Mouse (Mus musculus): ENCODE results near the gene Crocc2.

Gene Crocc2

GRCm38 (mm10) chr1:93168295-93168775 is at the start of gene Crocc2:
TSS of gene Crocc2 (plus strand) at chr1:93168725.
- Histone ChIP-seq H3K27me3 (ENCODE audit: control insufficient read depth, insufficient read depth, low read length, poor library complexity, severe bottlenecking) (no peaks in the 10 kb centered on the region), H3K36me3 (ENCODE audit: control insufficient read depth, insufficient read depth, low read length, poor library complexity, severe bottlenecking) (no peaks in the 10 kb centered on the region)
- no peak for DNase-seq (ENCODE audit: low read depth, low spot score)

- no peaks in the 10 kb centered on the region for H3K27me3 ChIP-seq (ENCODE audit: control insufficient read depth, insufficient read depth, low read length, poor library complexity, severe bottlenecking)
- no peak for DNase-seq (ENCODE audit: low read depth, low spot score)
- H3K36me3 ChIP-seq (ENCODE audit: control insufficient read depth, insufficient read depth, low read length, poor library complexity, severe bottlenecking): no peaks in the 10 kb centered on the region
Observed at GRCm38 (mm10) chr1:93118816-93119215, 49.7 kb upstream of the Crocc2 start.

- H3K27me3 ChIP-seq (ENCODE audit: control insufficient read depth, insufficient read depth, low read length, poor library complexity, severe bottlenecking): no peaks in the 10 kb centered on the region
- DNase-seq (ENCODE audit: low read depth, low spot score): no peak
- H3K36me3 ChIP-seq (ENCODE audit: control insufficient read depth, insufficient read depth, low read length, poor library complexity, severe bottlenecking): no peaks in the 10 kb centered on the region
Observed at GRCm38 (mm10) chr1:93123179-93123854, 45.2 kb upstream of the Crocc2 start.

DNA sequence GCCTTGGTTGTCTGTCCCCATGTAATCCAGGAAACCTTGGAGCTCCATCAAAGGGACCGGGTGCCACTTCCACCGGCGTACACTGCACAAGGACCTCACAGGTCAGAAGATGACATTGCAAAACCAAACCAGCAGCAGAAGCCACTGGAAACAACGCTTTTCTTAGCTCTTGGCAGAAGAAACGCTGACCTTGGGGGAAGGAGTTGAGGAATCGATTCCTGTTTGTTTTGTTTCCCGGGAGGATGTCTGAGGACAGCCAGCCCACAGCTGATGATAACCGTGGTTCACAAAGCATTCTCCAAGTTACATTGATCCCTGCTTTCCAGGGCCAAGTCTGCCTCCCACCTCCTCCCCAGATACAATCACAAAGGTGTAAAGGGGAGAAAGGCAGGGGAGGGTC is 44.5 kb upstream of the Crocc2 start:
- Histone ChIP-seq H3K36me3 (ENCODE audit: control insufficient read depth, insufficient read depth, low read length, poor library complexity, severe bottlenecking) (no peaks in the 10 kb centered on the region), H3K27me3 (ENCODE audit: control insufficient read depth, insufficient read depth, low read length, poor library complexity, severe bottlenecking) (no peaks in the 10 kb centered on the region)
- no peak for DNase-seq (ENCODE audit: low read depth, low spot score)

DNA sequence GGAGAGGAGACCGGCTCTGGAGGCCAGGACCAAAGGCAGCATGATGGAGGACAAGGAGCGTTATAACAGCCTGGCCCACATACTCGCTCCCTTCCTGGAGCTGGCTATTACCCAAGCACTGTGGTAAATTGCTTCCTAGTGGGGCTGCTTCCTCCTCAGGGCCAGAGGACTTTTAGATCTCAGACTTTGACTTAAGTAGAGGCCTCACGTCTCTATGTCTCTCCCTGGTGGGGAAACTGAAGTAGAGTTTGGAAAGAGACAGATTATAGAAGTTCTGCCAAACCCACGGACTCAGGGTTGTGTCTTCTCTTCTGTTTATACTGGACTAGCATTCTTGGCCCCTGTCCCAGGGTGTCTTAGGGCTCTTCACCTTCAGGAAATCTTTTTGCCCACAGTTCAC is 43.3 kb upstream of the Crocc2 start:
- Histone ChIP-seq H3K36me3 (ENCODE audit: control insufficient read depth, insufficient read depth, low read length, poor library complexity, severe bottlenecking) (no peaks in the 10 kb centered on the region), H3K27me3 (ENCODE audit: control insufficient read depth, insufficient read depth, low read length, poor library complexity, severe bottlenecking) (no peaks in the 10 kb centered on the region)
- no peak for DNase-seq (ENCODE audit: low read depth, low spot score)

DNA sequence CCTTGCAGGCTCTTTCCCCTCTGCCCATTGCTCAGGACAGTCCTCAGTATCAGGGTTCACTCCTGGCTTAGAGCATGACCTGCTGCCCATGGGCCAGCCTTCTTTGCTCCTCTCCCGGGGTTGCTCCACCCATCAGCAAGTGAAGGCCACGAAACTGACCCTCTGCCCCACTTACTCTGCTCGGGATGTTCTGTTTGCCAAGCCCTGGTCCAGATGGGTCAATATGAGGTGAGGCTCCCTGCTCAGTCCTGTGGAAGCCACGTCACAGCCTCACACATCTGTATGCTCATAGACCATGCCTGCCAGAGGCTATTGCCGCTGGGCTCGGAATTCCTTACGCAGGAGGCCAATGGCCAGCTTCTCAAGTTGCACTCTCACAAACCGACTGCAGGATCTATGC is 40.3 kb upstream of the Crocc2 start:
- H3K27me3 ChIP-seq (ENCODE audit: control insufficient read depth, insufficient read depth, low read length, poor library complexity, severe bottlenecking): no peaks in the 10 kb centered on the region
- no peak for DNase-seq (ENCODE audit: low read depth, low spot score)
- H3K36me3 ChIP-seq (ENCODE audit: control insufficient read depth, insufficient read depth, low read length, poor library complexity, severe bottlenecking): no peaks in the 10 kb centered on the region

DNA sequence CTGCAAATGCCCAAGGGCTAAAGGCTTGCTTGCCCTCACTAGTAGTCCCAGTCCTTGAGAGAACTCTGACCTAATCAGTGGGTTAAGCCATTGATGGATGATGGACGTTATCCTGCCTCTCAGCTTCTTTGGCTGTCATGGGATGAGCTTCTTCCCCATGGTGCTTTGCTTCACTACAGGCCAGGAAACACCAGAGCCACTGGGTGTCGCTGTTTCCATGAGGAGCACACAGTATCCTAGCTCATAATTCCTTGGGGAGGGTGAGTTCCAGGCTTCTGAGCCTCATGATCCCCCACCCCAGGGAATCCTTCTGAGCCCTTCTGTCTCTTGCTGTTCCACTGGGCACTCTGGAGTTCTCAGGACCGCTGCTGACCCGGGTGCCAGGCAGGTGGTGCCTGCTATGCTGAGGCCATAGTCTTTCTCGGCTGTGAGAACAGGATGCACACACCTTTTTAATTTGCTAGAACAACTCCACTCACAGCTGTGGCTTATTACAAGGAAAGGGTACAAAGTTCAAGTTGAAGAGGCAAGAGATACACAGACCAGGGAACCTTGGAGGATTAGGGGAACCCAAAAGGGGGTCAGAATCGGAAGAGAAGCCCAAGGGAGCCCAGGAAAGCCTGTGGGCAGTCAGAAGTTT is 39.7 kb upstream of the Crocc2 start:
- H3K36me3 ChIP-seq (ENCODE audit: control insufficient read depth, insufficient read depth, low read length, poor library complexity, severe bottlenecking): no peaks in the 10 kb centered on the region
- no peak for DNase-seq (ENCODE audit: low read depth, low spot score)
- H3K27me3 ChIP-seq (ENCODE audit: control insufficient read depth, insufficient read depth, low read length, poor library complexity, severe bottlenecking): no peaks in the 10 kb centered on the region

DNA sequence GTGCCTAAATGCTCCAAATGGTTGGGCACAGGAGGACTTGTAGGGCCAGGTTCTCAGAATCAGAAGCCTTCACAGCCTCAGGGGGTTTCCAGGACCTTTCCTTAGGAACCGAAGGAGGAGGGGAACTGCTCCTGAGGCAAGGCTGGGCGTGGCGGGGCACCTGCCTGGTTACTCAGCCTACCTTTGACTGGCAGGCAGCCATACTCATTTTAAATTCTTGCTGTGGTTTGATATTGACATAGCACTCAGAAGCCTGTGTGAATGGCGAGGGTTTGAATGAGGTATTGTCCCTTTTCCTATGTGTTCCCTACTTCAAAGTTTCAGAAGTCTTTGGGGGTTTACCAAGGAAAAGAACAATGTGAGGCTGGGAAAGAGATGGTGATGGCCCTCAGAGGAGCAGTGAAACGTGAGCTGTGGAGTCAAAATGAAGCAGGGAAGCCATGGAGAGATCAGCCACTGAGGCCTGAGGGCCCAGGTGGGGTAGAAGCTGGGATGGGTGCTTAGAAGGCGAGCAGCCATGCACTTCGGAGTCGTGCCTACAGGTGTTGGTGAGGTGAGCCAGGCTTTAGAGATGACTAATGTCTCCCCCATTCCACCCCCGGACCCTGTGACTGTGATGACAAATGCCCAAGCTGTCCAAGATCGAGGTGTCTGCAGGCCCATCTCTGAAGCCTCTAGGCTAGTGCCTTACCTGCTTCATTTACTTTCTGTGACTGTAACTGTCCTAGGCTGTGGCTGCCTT is 38.1 kb upstream of the Crocc2 start:
- no peaks in the 10 kb centered on the region for H3K27me3 ChIP-seq (ENCODE audit: control insufficient read depth, insufficient read depth, low read length, poor library complexity, severe bottlenecking)
- no peaks in the 10 kb centered on the region for H3K36me3 ChIP-seq (ENCODE audit: control insufficient read depth, insufficient read depth, low read length, poor library complexity, severe bottlenecking)
- DNase-seq (ENCODE audit: low read depth, low spot score): no peak

GRCm38 (mm10) chr1:93132676-93133075 is 35.8 kb upstream of the Crocc2 start:
- no peak for DNase-seq (ENCODE audit: low read depth, low spot score)
- H3K27me3 ChIP-seq (ENCODE audit: control insufficient read depth, insufficient read depth, low read length, poor library complexity, severe bottlenecking): no peaks in the 10 kb centered on the region; the same call in 1 of the 2 replicates
- H3K36me3 ChIP-seq (ENCODE audit: control insufficient read depth, insufficient read depth, low read length, poor library complexity, severe bottlenecking): no peaks in the 10 kb centered on the region

DNA sequence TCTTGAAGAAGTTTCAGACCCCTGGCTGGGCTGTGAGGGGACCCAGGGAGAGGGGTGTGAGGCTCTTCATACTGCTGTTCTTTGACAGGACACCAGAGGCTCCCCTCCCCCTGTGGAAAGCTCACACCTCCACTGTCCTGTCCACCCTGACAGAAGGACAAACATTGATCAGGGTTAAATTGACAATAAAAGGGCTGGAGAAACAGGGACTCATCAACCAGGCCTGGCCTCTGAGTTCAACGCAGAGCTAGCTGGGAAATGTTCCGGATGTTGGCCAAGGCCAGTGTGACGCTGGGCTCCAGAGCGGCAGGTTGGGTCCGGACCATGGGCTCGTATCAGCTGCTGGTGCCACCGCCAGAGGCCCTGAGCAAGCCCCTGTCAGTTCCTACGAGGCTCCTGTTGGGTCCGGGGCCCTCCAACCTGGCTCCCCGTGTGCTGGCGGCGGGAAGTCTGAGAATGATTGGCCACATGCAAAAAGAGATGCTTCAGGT is 33.4 kb upstream of the Crocc2 start, which contains the start of gene Agxt:
TSS of gene Agxt (plus strand) at position 205 of the 491 bp plus-strand sequence.
- H3K27me3 ChIP-seq (ENCODE audit: control insufficient read depth, insufficient read depth, low read length, poor library complexity, severe bottlenecking): no peaks in the 10 kb centered on the region; the same call in 1 of the 2 replicates
- DNase-seq (ENCODE audit: low read depth, low spot score): no peak
- H3K36me3 ChIP-seq (ENCODE audit: control insufficient read depth, insufficient read depth, low read length, poor library complexity, severe bottlenecking): no peaks in the 10 kb centered on the region

DNA sequence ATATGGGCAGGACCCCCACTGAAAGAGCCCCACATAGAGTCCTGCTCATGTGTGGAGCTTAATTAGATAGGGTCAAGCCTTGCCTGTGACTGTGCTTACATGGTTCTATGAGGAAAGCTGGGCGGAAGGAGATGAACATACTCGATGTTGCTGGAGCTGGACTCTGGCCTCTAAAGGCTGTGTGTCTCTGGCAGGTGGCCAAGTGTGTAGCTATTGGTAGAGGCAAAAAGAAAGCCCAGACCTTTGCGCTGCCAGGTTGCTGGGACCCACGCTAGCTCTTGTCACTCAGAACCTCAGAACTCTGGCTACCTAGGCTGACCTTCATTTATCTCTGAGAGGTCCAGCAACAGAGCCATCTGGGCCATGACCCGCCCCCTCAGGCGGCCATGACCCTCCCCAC is 30.0 kb upstream of the Crocc2 start:
- Histone ChIP-seq H3K36me3 (ENCODE audit: control insufficient read depth, insufficient read depth, low read length, poor library complexity, severe bottlenecking) (no peaks in the 10 kb centered on the region), H3K27me3 (ENCODE audit: control insufficient read depth, insufficient read depth, low read length, poor library complexity, severe bottlenecking) (no peaks in the 10 kb centered on the region; the same call in 1 of the 2 replicates)
- DNase-seq (ENCODE audit: low read depth, low spot score): no peak

DNA sequence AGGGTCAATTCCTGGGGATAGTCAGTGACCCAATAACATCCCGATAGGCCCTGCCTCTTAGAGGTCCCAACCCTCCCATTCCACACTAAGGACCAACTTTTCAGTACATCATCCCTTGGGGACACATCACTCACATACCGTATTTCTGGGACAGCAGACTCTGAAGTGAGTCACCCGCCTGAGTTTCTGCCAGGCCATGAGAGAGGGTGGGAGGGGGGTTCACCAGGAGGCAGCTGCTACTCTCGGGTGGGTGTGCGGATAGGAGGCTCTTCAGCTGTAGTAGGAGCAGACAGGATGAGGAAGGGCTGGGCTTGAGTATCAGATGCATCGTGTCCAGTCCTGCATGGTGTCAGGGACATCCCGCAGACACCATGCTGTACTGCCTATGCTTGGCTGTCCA is 28.8 kb upstream of the Crocc2 start:
- H3K36me3 ChIP-seq (ENCODE audit: control insufficient read depth, insufficient read depth, low read length, poor library complexity, severe bottlenecking): no peaks in the 10 kb centered on the region
- no peaks in the 10 kb centered on the region; the same call in 1 of the 2 replicates for H3K27me3 ChIP-seq (ENCODE audit: control insufficient read depth, insufficient read depth, low read length, poor library complexity, severe bottlenecking)
- DNase-seq (ENCODE audit: low read depth, low spot score): no peak

- DNase-seq (ENCODE audit: low read depth, low spot score): no peak
Observed at GRCm38 (mm10) chr1:93142871-93143270, 25.7 kb upstream of the Crocc2 start.

GRCm38 (mm10) chr1:93144176-93144575 is 24.3 kb upstream of the Crocc2 start:
- Histone ChIP-seq H3K27me3 (ENCODE audit: control insufficient read depth, insufficient read depth, low read length, poor library complexity, severe bottlenecking) (no peaks in the 10 kb centered on the region), H3K36me3 (ENCODE audit: control insufficient read depth, insufficient read depth, low read length, poor library complexity, severe bottlenecking) (no peaks in the 10 kb centered on the region)
- DNase-seq (ENCODE audit: low read depth, low spot score): no peak

More at GRCm38 (mm10) chr1:93142871-93143270, 25.7 kb upstream of the Crocc2 start:
- Histone ChIP-seq H3K27me3 (ENCODE audit: control insufficient read depth, insufficient read depth, low read length, poor library complexity, severe bottlenecking) (no peaks in the 10 kb centered on the region), H3K36me3 (ENCODE audit: control insufficient read depth, insufficient read depth, low read length, poor library complexity, severe bottlenecking) (no peaks in the 10 kb centered on the region)
